Mouse (Mus musculus): ENCODE data around the gene 6430550D23Rik.

6430550D23Rik gene

GRCm38 (mm10) chr2:156007888-156008532 is at the start of gene 6430550D23Rik, which contains the start of gene Ergic3:
TSS of gene 6430550D23Rik (minus strand) at chr2:156007977.
TSS of gene Ergic3 (plus strand) at chr2:156008045.
- DNase-seq (ENCODE audit: low read depth, low spot score), result peak; percentile 98

- no peak for DNase-seq (ENCODE audit: low read depth, low spot score)
Observed at GRCm38 (mm10) chr2:156052816-156053215, 45.0 kb upstream of the 6430550D23Rik start, which contains the start of gene Fer1l4. TSS of gene Fer1l4 (minus strand) at chr2:156052947.

GRCm38 (mm10) chr2:156047929-156048328 is 40.2 kb upstream of the 6430550D23Rik start:
- no peak for DNase-seq (ENCODE audit: low read depth, low spot score)

- no peak for DNase-seq (ENCODE audit: low read depth, low spot score)
Observed at GRCm38 (mm10) chr2:156042903-156043302, 35.1 kb upstream of the 6430550D23Rik start.

GRCm38 (mm10) chr2:156039390-156039789 is 31.6 kb upstream of the 6430550D23Rik start:
- DNase-seq (ENCODE audit: low read depth, low spot score), result no peak

- peak; percentile 65 for DNase-seq (ENCODE audit: low read depth, low spot score)
Observed at GRCm38 (mm10) chr2:156025482-156025881, 17.7 kb upstream of the 6430550D23Rik start.

GRCm38 (mm10) chr2:156021765-156022164 is 14.0 kb upstream of the 6430550D23Rik start:
- DNase-seq (ENCODE audit: low read depth, low spot score), result no peak

GRCm38 (mm10) chr2:156021219-156021618 is 13.4 kb upstream of the 6430550D23Rik start:
- DNase-seq (ENCODE audit: low read depth, low spot score), result no peak

GRCm38 (mm10) chr2:156018106-156018505 is 10.3 kb upstream of the 6430550D23Rik start:
- DNase-seq (ENCODE audit: low read depth, low spot score), result no peak

- peak; percentile 41 for DNase-seq (ENCODE audit: low read depth, low spot score)
Observed at GRCm38 (mm10) chr2:156005393-156005792, 2.4 kb downstream of the 6430550D23Rik start.

- no peak for DNase-seq (ENCODE audit: low read depth, low spot score)
Observed at GRCm38 (mm10) chr2:155991863-155992321, 15.9 kb downstream of the 6430550D23Rik start.

GRCm38 (mm10) chr2:155991151-155991550 is 16.6 kb downstream of the 6430550D23Rik start:
- no peak for DNase-seq (ENCODE audit: low read depth, low spot score)

- DNase-seq (ENCODE audit: low read depth, low spot score), result no peak
Observed at GRCm38 (mm10) chr2:155989085-155989484, 18.7 kb downstream of the 6430550D23Rik start.

GRCm38 (mm10) chr2:155987131-155987530 is 20.6 kb downstream of the 6430550D23Rik start:
- DNase-seq (ENCODE audit: low read depth, low spot score), result no peak

- DNase-seq (ENCODE audit: low read depth, low spot score), result no peak
Observed at GRCm38 (mm10) chr2:155985776-155986175, 22.0 kb downstream of the 6430550D23Rik start.

GRCm38 (mm10) chr2:155979328-155979991 is 28.3 kb downstream of the 6430550D23Rik start:
- DNase-seq (ENCODE audit: low read depth, low spot score), result peak; percentile 94

GRCm38 (mm10) chr2:155974087-155974731 is 33.6 kb downstream of the 6430550D23Rik start:
- DNase-seq (ENCODE audit: low read depth, low spot score), result no peak

- DNase-seq (ENCODE audit: low read depth, low spot score), result no peak
Observed at GRCm38 (mm10) chr2:155973348-155973747, 34.4 kb downstream of the 6430550D23Rik start.

GRCm38 (mm10) chr2:155962991-155963390 is 44.8 kb downstream of the 6430550D23Rik start:
- peak; percentile 69 for DNase-seq (ENCODE audit: low read depth, low spot score)

GRCm38 (mm10) chr2:155961862-155962261 is 45.9 kb downstream of the 6430550D23Rik start:
- no peak for DNase-seq (ENCODE audit: low read depth, low spot score)

GRCm38 (mm10) chr2:155959981-155960380 is 47.8 kb downstream of the 6430550D23Rik start:
- no peak for DNase-seq (ENCODE audit: low read depth, low spot score)
